Mouse (Mus musculus) gastrocnemius, adult 8-10 months (tissue): ENCODE measurements around the gene Pomt2. TPM values are rescaled to one million over a fixed set of nuclear protein-coding genes. Genes with fewer than 3 reads are reported as not detected.

Experiments used
- total RNA-seq, 4 experiments: library from RNA; stranded (reverse); gene quantifications; 2 replicates each; pipeline ENCODE4 v1.2.4; 2022

Gene Pomt2
- total RNA-seq, 4 experiments from 2014 or later = 4.2 to 7.0 (median 4.9) TPM

Other genes with a start within 250 kb of the Pomt2 start
- gene Cipc, start 200.9 kb downstream of the Pomt2 start, total RNA-seq = 10 to 100 TPM; 34.5 to 38.7 (median 37.1) TPM
- not detected for gene Zdhhc22, start 157.5 kb downstream of the Pomt2 start, total RNA-seq
- gene Tmem63c, start 126.6 kb downstream of the Pomt2 start, total RNA-seq = under 1 TPM in 1 of 4 experiments, not detected in 3; 0.10 TPM
- not detected for gene Ngb, start 45.4 kb downstream of the Pomt2 start, total RNA-seq
- gene Gstz1, start 803 bp downstream of the Pomt2 start, total RNA-seq = 10 to 100 TPM; 32.8 to 41.0 (median 38.3) TPM
- gene Samd15, start 51.8 kb upstream of the Pomt2 start, total RNA-seq = not detected
- gene Tmed8, start 52.5 kb upstream of the Pomt2 start, total RNA-seq = 1 to 10 TPM in 3 of 4 experiments, under 1 TPM in 1; 0.94 to 1.6 (median 1.5) TPM
- gene Noxred1, start 90.8 kb upstream of the Pomt2 start, total RNA-seq = under 1 TPM; 0.29 to 0.56 (median 0.38) TPM
- 1 to 10 TPM; 6.4 to 8.4 (median 7.5) TPM for gene Vipas39, start 118.3 kb upstream of the Pomt2 start, total RNA-seq
- 100 to 1,000 TPM; 106 to 131 (median 116) TPM for gene Ahsa1, start 118.5 kb upstream of the Pomt2 start, total RNA-seq
- not detected for gene Ism2, start 151.7 kb upstream of the Pomt2 start, total RNA-seq
- 1 to 10 TPM; 4.7 to 5.6 (median 5.3) TPM for gene Sptlc2, start 240.4 kb upstream of the Pomt2 start, total RNA-seq